Mouse (Mus musculus): Measurements from ENCODE around the gene Pex19.

The Pex19 gene

DNA sequence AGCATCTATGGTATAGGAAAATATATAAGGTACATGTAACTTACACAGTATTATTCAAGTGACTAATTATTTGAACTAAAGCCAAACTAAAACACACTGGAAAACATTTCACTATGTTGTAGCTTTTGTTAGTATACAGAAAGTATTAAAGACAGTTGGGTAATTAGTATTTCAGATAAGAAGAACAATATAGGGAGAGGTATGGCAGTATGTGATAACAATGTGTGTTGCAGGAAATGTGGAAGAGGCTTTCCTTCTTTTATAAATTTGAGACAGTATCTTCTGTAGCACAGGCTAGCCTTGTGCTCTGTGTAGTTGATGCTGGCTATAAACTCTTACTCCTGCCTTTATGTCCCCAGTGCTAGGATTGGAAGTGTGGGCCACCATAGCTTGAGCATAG lies 57.4 kb downstream of the Pex19 start:
- DNase-seq (ENCODE audit: low spot score) = no peak
